Mouse (Mus musculus) C2C12 (cell line): ENCODE data around the gene Cstf1. TPM values are rescaled to one million over a fixed set of nuclear protein-coding genes. Genes with fewer than 3 reads are reported as not detected.

Experiments used
- H3K27me3 ChIP-seq: one replicate; pipeline ENCODE4 v1.6.1; 2011; ENCODE audit not compliant: control insufficient read depth, insufficient read depth, insufficient read length
- H3K36me3 ChIP-seq: one replicate; pipeline ENCODE4 v1.6.1; 2011; ENCODE audit not compliant: control insufficient read depth, insufficient read depth
- H3K4me3 ChIP-seq: one replicate; pipeline ENCODE4 v1.5.1; 2011; ENCODE audit warnings: mild to moderate bottlenecking, control low read depth; ENCODE audit not compliant: poor library complexity, insufficient read depth, severe bottlenecking
- H3K79me2 ChIP-seq: one replicate; pipeline ENCODE4 v1.6.1; 2011; ENCODE audit not compliant: control insufficient read depth, insufficient read depth
- H3K79me3 ChIP-seq: one replicate; pipeline ENCODE4 v1.6.1; 2011; ENCODE audit warnings: low read depth, control low read depth
- H3ac ChIP-seq: one replicate; pipeline ENCODE3; 2011; ENCODE audit warnings: low read depth; ENCODE audit not compliant: control insufficient read depth, insufficient read length
- CEBPB ChIP-seq: IDR thresholded peaks from one replicate; pipeline ENCODE4 v1.6.1; 2011; ENCODE audit warnings: low read depth, mild to moderate bottlenecking, control low read depth, moderate library complexity
- CTCF ChIP-seq: IDR thresholded peaks from one replicate; pipeline ENCODE4 v1.5.1; 2011; ENCODE audit not compliant: control insufficient read depth, insufficient read depth, insufficient read length
- FOSL1 ChIP-seq: IDR thresholded peaks from one replicate; pipeline ENCODE4 v1.8.0; 2011; ENCODE audit warnings: mild to moderate bottlenecking, low read length; ENCODE audit not compliant: poor library complexity, insufficient read depth, severe bottlenecking
- MAX ChIP-seq: IDR thresholded peaks from one replicate; pipeline ENCODE4 v1.6.1; 2011; ENCODE audit warnings: mild to moderate bottlenecking, control low read depth
- MYOD1 ChIP-seq: IDR thresholded peaks from one replicate; pipeline ENCODE4 v1.6.1; 2011; ENCODE audit warnings: low read depth; ENCODE audit not compliant: control insufficient read depth, insufficient read length
- MYOG ChIP-seq: IDR thresholded peaks from one replicate; pipeline ENCODE4 v1.6.1; 2011; ENCODE audit not compliant: control insufficient read depth, insufficient read length; ENCODE audit errors: extremely low read depth
- USF1 ChIP-seq: IDR thresholded peaks from one replicate; pipeline ENCODE4 v1.6.1; 2011; ENCODE audit warnings: low read depth, mild to moderate bottlenecking, control low read depth, moderate library complexity
- polyA plus RNA-seq: library from polyadenylated mRNA; unstranded; fragments of >200 nt; fragmentation: generic; extraction: Trizol; gene quantifications from one replicate; pipeline ENCODE4 v1.2.1, GENCODE M21; 2012; ENCODE audit warnings: missing spikeins

Gene Cstf1
- polyA plus RNA-seq, 1 experiment, result 51.4 TPM

DNA sequence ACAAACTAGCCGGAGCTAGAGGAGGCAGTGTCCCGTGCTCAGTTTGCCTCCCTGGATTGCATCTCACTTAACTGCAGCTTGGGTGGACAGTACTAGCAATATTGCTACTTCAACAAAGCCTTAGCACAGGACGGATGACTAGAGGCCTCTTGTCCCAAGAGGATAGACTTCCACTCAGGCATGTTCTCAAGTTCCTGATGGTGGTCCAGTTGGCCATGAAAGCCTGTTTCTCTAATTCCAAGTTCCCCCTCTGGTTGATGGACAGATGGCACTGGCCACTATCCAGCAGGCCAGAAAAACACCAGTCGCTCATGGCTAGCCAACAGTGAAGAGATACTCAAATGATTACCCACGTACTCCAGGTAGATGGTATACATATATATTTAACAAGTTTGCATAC is 14.6 kb upstream of the Cstf1 start:
- Histone ChIP-seq H3K79me3 (peaks cover 11% of the 10 kb centered on the region), H3K4me3 (no peak overlapping the region), H3K36me3 (peaks cover 65% of the 10 kb centered on the region), H3ac (no peak overlapping the region), H3K79me2 (peaks cover 29% of the 10 kb centered on the region), H3K27me3 (no peaks in the 10 kb centered on the region)
- no peak for TF ChIP-seq MYOG
- no peak for TF ChIP-seq MAX
- no peak for TF ChIP-seq USF1
- TF ChIP-seq CTCF, result no peak

- Histone ChIP-seq H3K4me3 (no peak overlapping the region), H3K79me2 (peaks cover 100% of the 10 kb centered on the region), H3K27me3 (no peaks in the 10 kb centered on the region), H3ac (no peak overlapping the region), H3K79me3 (peaks cover 61% of the 10 kb centered on the region), H3K36me3 (peaks cover 99% of the 10 kb centered on the region)
- TF ChIP-seq CTCF (no peak), MYOD1 (no peak), FOSL1 (no peak), MAX (no peak), USF1 (no peak), CEBPB (no peak), MYOG (no peak)
Measured at GRCm38 (mm10) chr2:172363176-172363575, 7.3 kb upstream of the Cstf1 start.

GRCm38 (mm10) chr2:172371258-172371657 is 777 bp downstream of the Cstf1 start:
- peak overlapping the region; percentile 97 for H3K4me3 ChIP-seq
- peak overlapping the region; percentile 90 for H3ac ChIP-seq
- no peak for TF ChIP-seq CTCF
- TF ChIP-seq FOSL1, result no peak
- peaks cover 60% of the 10 kb centered on the region for H3K36me3 ChIP-seq
- H3K79me2 ChIP-seq, result peaks cover 86% of the 10 kb centered on the region
- H3K79me3 ChIP-seq, result peaks cover 70% of the 10 kb centered on the region
- H3K27me3 ChIP-seq, result no peaks in the 10 kb centered on the region

GRCm38 (mm10) chr2:172376551-172376950 is 6.1 kb downstream of the Cstf1 start:
- Histone ChIP-seq H3K79me2 (peaks cover 38% of the 10 kb centered on the region), H3K4me3 (no peak overlapping the region), H3K79me3 (peaks cover 32% of the 10 kb centered on the region), H3ac (no peak overlapping the region), H3K27me3 (no peaks in the 10 kb centered on the region), H3K36me3 (peaks cover 88% of the 10 kb centered on the region)
- no peak for TF ChIP-seq USF1

- H3K79me2 ChIP-seq, result peaks cover 33% of the 10 kb centered on the region
- H3K79me3 ChIP-seq, result peaks cover 27% of the 10 kb centered on the region
- TF ChIP-seq MYOD1, result no peak
- TF ChIP-seq MYOG, result no peak
- no peak for TF ChIP-seq CEBPB
- TF ChIP-seq USF1, result no peak
- TF ChIP-seq CTCF, result no peak
- no peak for TF ChIP-seq FOSL1
- no peak for TF ChIP-seq MAX
- no peak overlapping the region for H3ac ChIP-seq
- no peak overlapping the region for H3K4me3 ChIP-seq
- peaks cover 91% of the 10 kb centered on the region for H3K36me3 ChIP-seq
- no peaks in the 10 kb centered on the region for H3K27me3 ChIP-seq
Measured at GRCm38 (mm10) chr2:172376999-172377515, 6.6 kb downstream of the Cstf1 start.

DNA sequence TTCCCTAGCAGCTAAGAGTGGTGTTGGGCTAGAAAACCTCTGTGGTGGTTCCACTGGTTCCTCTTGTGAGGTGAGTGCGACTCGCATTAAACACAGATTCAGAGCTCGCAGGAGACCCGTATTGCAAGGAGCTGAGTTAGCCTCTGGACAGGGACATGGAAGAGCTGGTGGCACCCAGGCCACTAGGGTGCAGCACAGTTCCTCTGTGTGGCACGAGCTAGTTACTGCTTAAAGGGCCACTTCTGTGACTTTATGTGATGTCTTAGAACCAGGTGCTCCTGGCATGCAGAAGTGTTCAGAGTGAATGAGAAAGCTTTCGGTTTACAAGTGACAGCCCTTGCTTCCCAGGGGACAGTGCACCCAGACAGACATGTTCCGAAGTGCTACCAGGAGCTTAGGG is 7.9 kb downstream of the Cstf1 start:
- Histone ChIP-seq H3K27me3 (no peaks in the 10 kb centered on the region), H3K36me3 (peaks cover 83% of the 10 kb centered on the region), H3K79me3 (peaks cover 15% of the 10 kb centered on the region), H3K4me3 (no peak overlapping the region), H3K79me2 (peaks cover 20% of the 10 kb centered on the region), H3ac (no peak overlapping the region)
- no peak for TF ChIP-seq MYOD1
- peak; percentile 24 for TF ChIP-seq CTCF

- Histone ChIP-seq H3K79me2 (peaks cover 5% of the 10 kb centered on the region), H3K79me3 (peaks cover 12% of the 10 kb centered on the region), H3K4me3 (no peak overlapping the region), H3K36me3 (peaks cover 62% of the 10 kb centered on the region), H3K27me3 (no peaks in the 10 kb centered on the region), H3ac (no peak overlapping the region)
- TF ChIP-seq MYOD1 (no peak), MAX (no peak), MYOG (no peak), CTCF (no peak), FOSL1 (no peak), CEBPB (no peak), USF1 (no peak)
Measured at GRCm38 (mm10) chr2:172380513-172380912, 10.0 kb downstream of the Cstf1 start.
